Mouse (Mus musculus) B cell, adult 2 months (primary cell): Measurements from ENCODE around the gene Lrp4.
A peak's percentile ranks its signal among the peaks of the same experiment; 100 is the strongest.

ENCODE experiments used
- DNase-seq, 2 experiments: peaks; one replicate each; pipeline ENCODE4 v3.0.0; 2022

The Lrp4 gene

GRCm38 (mm10) chr2:91454434-91454833 lies 2.9 kb upstream of the Lrp4 start:
- DNase-seq, result no peak

- DNase-seq, result peak in 1 of 2 experiments; percentile 29
These were observed 1.5 kb upstream of the Lrp4 start for GRCm38 (mm10) chr2:91455826-91456225.

GRCm38 (mm10) chr2:91456491-91457100 lies 715 bp upstream of the Lrp4 start:
- DNase-seq, result no peak

- peak; percentile 25 to 33 for DNase-seq
These were observed 443 bp downstream of the Lrp4 start for GRCm38 (mm10) chr2:91457656-91458251.

- DNase-seq, result peak; percentile 14 to 27
These were observed 951 bp downstream of the Lrp4 start for GRCm38 (mm10) chr2:91458252-91458672.

GRCm38 (mm10) chr2:91458673-91459391 lies 1.5 kb downstream of the Lrp4 start:
- peak in 1 of 2 experiments; percentile 12 for DNase-seq

- DNase-seq, result no peak
These were observed 2.8 kb downstream of the Lrp4 start for GRCm38 (mm10) chr2:91460076-91460475.

GRCm38 (mm10) chr2:91460771-91461170 lies 3.5 kb downstream of the Lrp4 start:
- no peak for DNase-seq

GRCm38 (mm10) chr2:91461341-91461740 lies 4.0 kb downstream of the Lrp4 start:
- DNase-seq, result no peak

GRCm38 (mm10) chr2:91462196-91462595 lies 4.9 kb downstream of the Lrp4 start:
- no peak for DNase-seq

- DNase-seq, result no peak
These were observed 5.4 kb downstream of the Lrp4 start for GRCm38 (mm10) chr2:91462681-91463080.

GRCm38 (mm10) chr2:91465934-91466333 lies 8.6 kb downstream of the Lrp4 start:
- no peak for DNase-seq

- no peak for DNase-seq
These were observed 10.3 kb downstream of the Lrp4 start for GRCm38 (mm10) chr2:91467613-91468012.

GRCm38 (mm10) chr2:91470055-91470647 lies 12.8 kb downstream of the Lrp4 start:
- no peak for DNase-seq

GRCm38 (mm10) chr2:91474358-91474757 lies 17.0 kb downstream of the Lrp4 start:
- DNase-seq, result no peak

- no peak for DNase-seq
These were observed 18.5 kb downstream of the Lrp4 start for GRCm38 (mm10) chr2:91475791-91476190.

GRCm38 (mm10) chr2:91476251-91476661 lies 18.9 kb downstream of the Lrp4 start:
- no peak for DNase-seq

GRCm38 (mm10) chr2:91476841-91477240 lies 19.5 kb downstream of the Lrp4 start:
- no peak for DNase-seq

GRCm38 (mm10) chr2:91480399-91480801 lies 23.1 kb downstream of the Lrp4 start:
- DNase-seq, result no peak

- peak in 1 of 2 experiments; percentile 34 for DNase-seq
These were observed 23.6 kb downstream of the Lrp4 start for GRCm38 (mm10) chr2:91480805-91481514.

GRCm38 (mm10) chr2:91484698-91485097 lies 27.4 kb downstream of the Lrp4 start:
- DNase-seq, result no peak

GRCm38 (mm10) chr2:91485256-91485655 lies 27.9 kb downstream of the Lrp4 start:
- DNase-seq, result no peak

- DNase-seq, result peak; percentile 44 to 52
These were observed 30.0 kb downstream of the Lrp4 start for GRCm38 (mm10) chr2:91487295-91487694.
